Mouse (Mus musculus): ENCODE measurements at regions not wholly inside any gene's neighbourhood (a gene's known extent, or its start where the extent isn't known, plus 50 kb on each side); places are given as distances from the start of the nearest gene placed in this dataset.
"Not testable (repeated sequence)": the region's sequence is repeated elsewhere in the genome, so short reads cannot be mapped to it uniquely, and the experiment has no call there.

DNA sequence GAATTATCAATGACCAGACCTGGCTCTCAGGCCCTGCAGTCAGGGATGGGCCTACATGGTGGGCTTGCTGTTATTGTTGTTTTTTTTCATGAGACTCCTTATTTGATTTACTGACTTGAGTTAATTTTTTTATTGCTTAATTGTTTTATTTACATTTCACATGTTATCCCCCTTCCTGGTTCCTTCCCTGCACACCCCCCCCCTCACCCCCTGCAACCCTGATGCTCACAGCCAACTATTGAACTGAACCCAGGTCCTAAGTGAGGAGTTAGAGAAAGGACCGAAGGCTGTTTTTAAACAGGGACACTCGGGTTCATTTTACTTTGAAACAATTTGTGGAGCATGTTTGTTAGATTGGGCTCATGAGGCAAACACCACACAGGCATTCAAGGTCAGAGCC is 126.9 kb downstream of the Gm31371 start:
- H3K36me3 ChIP-seq; ATAC-seq (ENCODE audit: low FRiP score, low read depth); H3K9ac ChIP-seq (replicated peaks); H3K27ac ChIP-seq (replicated peaks); H3K9me3 ChIP-seq; H3K27me3 ChIP-seq; H3K4me2 ChIP-seq (replicated peaks); H3K4me3 ChIP-seq; H3K4me1 ChIP-seq: not testable (repeated sequence)
- WGBS: 87% methylated on average over 2 of the region's 2 CpGs

GRCm38 (mm10) chr8:20057626-20058025 is 154.4 kb downstream of the Gm31371 start:
- not testable (repeated sequence) for H3K4me2 ChIP-seq (replicated peaks); H3K36me3 ChIP-seq; H3K27me3 ChIP-seq; H3K27ac ChIP-seq (replicated peaks); H3K4me3 ChIP-seq; H3K4me1 ChIP-seq; H3K9ac ChIP-seq (replicated peaks); ATAC-seq (ENCODE audit: low FRiP score, low read depth); H3K9me3 ChIP-seq
- 80% methylated on average over 2 of the region's 3 CpGs for WGBS

DNA sequence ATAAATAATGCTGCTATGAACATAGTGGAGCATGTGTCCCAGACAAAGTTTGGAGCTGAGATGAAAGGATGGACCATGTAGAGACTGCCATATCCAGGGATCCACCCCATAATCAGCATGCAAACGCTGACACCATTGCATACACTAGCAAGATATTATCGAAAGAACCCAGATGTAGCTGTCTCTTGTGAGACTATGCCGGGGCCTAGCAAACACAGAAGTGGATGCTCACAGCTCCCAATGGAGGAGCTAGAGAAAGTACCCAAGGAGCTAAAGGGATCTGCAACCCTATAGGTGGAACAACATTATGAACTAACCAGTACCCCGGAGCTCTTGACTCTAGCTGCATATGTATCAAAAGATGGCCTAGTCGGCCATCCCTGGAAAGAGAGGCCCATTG is 194.9 kb downstream of the Gm31371 start:
- ATAC-seq (ENCODE audit: low FRiP score, low read depth); H3K27me3 ChIP-seq; H3K9me3 ChIP-seq; H3K27ac ChIP-seq (replicated peaks); H3K9ac ChIP-seq (replicated peaks); H3K4me3 ChIP-seq; H3K4me2 ChIP-seq (replicated peaks); H3K4me1 ChIP-seq; H3K36me3 ChIP-seq: not testable (repeated sequence)
- 83% methylated on average over 5 of the region's 5 CpGs for WGBS

- H3K36me3 ChIP-seq; H3K27ac ChIP-seq (replicated peaks); H3K9me3 ChIP-seq; H3K4me2 ChIP-seq (replicated peaks); H3K4me1 ChIP-seq; ATAC-seq (ENCODE audit: low FRiP score, low read depth); H3K27me3 ChIP-seq; H3K9ac ChIP-seq (replicated peaks); H3K4me3 ChIP-seq: not testable (repeated sequence)
- WGBS: no CpG with 5 or more reads among the region's 1 CpGs
These were observed 197.0 kb downstream of the Gm31371 start for GRCm38 (mm10) chr8:20100241-20100640.

DNA sequence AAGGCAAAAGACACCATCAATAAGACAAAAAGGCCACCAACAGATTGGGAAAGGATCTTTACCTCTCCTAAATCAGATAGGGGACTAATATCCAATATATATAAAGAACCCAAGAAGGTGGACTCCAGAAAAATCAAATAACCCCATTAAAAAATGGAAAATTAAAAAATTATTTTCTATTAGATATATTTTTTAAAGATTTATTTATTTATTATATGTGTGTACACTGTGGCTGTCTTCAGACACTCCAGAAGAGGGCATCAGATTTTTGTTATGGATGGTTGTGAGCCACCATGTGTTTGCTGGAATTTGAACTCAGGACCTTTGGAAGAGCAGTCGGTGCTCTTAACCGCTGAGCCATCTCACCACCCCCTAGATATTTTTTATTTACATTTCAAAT is 199.2 kb downstream of the Gm31371 start:
- WGBS: no CpG with 5 or more reads among the region's 2 CpGs
- not testable (repeated sequence) for H3K4me2 ChIP-seq (replicated peaks); H3K9ac ChIP-seq (replicated peaks); H3K36me3 ChIP-seq; H3K4me1 ChIP-seq; ATAC-seq (ENCODE audit: low FRiP score, low read depth); H3K9me3 ChIP-seq; H3K27ac ChIP-seq (replicated peaks); H3K27me3 ChIP-seq; H3K4me3 ChIP-seq

DNA sequence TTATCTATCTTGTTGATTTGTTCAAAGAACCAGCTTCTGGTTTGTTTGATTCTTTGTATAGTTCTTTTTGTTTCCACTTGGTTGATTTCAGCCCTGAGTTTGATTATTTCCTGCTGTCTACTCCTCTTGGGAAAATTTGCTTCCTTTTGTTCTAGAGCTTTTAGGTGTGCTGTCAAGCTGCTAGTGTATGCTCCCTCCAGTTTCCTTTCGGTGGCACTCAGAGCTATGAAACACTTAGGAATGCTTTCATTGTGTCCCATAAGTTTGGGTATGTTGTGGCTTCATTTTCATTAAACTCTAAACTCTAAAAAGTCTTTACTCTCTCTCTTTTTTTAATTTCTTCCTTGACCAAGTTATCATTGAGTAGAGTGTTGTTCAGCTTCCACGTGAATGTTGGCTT is 204.0 kb downstream of the Gm31371 start:
- H3K4me3 ChIP-seq; H3K9ac ChIP-seq (replicated peaks); H3K4me2 ChIP-seq (replicated peaks); H3K27me3 ChIP-seq; H3K27ac ChIP-seq (replicated peaks); H3K4me1 ChIP-seq; ATAC-seq (ENCODE audit: low FRiP score, low read depth); H3K9me3 ChIP-seq; H3K36me3 ChIP-seq: not testable (repeated sequence)
- WGBS: 75% methylated on average over 1 of the region's 2 CpGs

GRCm38 (mm10) chr8:20116785-20117184 is 213.6 kb downstream of the Gm31371 start:
- not testable (repeated sequence) for H3K9ac ChIP-seq (replicated peaks); H3K4me1 ChIP-seq; H3K4me2 ChIP-seq (replicated peaks); H3K4me3 ChIP-seq; ATAC-seq (ENCODE audit: low FRiP score, low read depth); H3K27ac ChIP-seq (replicated peaks); H3K27me3 ChIP-seq; H3K36me3 ChIP-seq; H3K9me3 ChIP-seq
- 66% methylated on average over 2 of the region's 2 CpGs for WGBS

DNA sequence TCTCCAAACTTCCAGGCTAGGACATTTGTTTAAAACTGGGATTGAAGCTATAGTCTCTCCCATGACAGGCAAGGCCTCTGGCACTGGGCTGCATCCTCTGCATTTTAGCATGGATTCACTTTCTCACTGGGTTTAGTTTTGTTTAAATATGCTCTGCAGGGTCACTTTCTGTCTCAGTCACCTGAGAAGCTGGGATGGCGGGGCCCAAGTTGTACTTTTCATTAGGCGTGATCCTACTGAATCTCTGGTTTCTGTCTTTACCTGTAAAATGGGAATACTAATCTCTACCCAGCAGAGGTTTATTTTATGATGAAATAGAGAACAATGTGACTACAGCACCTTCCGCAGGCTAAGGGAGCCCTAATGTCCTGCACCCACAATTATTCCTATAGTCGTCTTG is 216.4 kb downstream of the Gm31371 start:
- 84% methylated on average over 4 of the region's 4 CpGs for WGBS
- H3K27me3 ChIP-seq; H3K27ac ChIP-seq (replicated peaks); H3K9ac ChIP-seq (replicated peaks); H3K4me1 ChIP-seq; H3K36me3 ChIP-seq; H3K9me3 ChIP-seq; ATAC-seq (ENCODE audit: low FRiP score, low read depth); H3K4me3 ChIP-seq; H3K4me2 ChIP-seq (replicated peaks): not testable (repeated sequence)

DNA sequence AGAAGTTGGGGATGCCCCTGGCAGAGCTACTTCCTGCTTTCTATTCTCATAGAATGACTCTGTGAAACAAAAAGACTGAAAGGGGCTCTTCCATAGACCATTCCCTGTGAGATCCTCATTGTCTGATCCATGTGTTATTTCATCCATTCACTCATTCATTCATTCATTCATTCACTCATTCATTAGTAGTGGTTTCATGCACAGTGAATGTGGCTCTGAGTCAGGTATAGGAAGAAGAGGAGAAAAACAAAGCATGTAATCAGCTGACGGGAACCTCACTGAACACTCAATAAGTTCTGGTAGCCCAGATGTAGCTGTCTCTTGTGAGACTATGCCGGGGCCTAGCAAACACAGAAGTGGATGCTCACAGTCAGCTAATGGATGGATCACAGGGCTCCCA is 217.0 kb downstream of the Gm31371 start:
- ATAC-seq (ENCODE audit: low FRiP score, low read depth); H3K9ac ChIP-seq (replicated peaks): not testable (repeated sequence)
- WGBS: 94% methylated on average over 2 of the region's 2 CpGs

DNA sequence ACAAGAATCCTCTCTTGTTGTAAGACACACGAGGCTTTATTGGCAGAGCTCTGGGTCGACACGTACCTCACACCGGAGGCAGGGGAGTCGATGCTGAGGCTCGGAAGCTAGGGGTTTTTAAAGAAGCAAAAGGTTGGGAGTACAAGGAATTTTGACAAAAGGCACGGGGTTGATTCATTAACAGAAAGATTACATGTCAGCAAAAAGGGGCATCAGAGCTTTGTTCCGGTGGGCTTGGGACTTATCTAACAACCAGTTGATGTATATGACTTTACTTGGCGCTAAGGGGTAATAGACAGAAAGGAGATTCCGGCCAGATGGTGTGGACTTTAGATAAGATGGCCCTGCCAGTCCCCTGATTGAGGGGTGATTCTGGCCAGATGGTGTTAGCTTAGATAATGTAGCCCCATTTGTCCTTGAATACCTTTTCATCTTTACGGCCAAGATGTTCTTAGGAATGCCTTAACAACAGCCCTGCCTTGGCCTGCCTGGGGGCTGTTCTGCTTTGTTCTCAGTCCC is 218.3 kb downstream of the Gm31371 start:
- not testable (repeated sequence) for H3K27me3 ChIP-seq; H3K9me3 ChIP-seq; H3K36me3 ChIP-seq; ATAC-seq (ENCODE audit: low FRiP score, low read depth); H3K4me3 ChIP-seq; H3K4me2 ChIP-seq (replicated peaks); H3K9ac ChIP-seq (replicated peaks); H3K27ac ChIP-seq (replicated peaks); H3K4me1 ChIP-seq
- WGBS: 96% methylated on average over 10 of the region's 11 CpGs

More for the DNA sequence above, 217.0 kb downstream of the Gm31371 start:
- H3K27me3 ChIP-seq; H3K27ac ChIP-seq (replicated peaks); H3K4me2 ChIP-seq (replicated peaks); H3K4me3 ChIP-seq; H3K4me1 ChIP-seq; H3K9me3 ChIP-seq; H3K36me3 ChIP-seq: not testable (repeated sequence)

DNA sequence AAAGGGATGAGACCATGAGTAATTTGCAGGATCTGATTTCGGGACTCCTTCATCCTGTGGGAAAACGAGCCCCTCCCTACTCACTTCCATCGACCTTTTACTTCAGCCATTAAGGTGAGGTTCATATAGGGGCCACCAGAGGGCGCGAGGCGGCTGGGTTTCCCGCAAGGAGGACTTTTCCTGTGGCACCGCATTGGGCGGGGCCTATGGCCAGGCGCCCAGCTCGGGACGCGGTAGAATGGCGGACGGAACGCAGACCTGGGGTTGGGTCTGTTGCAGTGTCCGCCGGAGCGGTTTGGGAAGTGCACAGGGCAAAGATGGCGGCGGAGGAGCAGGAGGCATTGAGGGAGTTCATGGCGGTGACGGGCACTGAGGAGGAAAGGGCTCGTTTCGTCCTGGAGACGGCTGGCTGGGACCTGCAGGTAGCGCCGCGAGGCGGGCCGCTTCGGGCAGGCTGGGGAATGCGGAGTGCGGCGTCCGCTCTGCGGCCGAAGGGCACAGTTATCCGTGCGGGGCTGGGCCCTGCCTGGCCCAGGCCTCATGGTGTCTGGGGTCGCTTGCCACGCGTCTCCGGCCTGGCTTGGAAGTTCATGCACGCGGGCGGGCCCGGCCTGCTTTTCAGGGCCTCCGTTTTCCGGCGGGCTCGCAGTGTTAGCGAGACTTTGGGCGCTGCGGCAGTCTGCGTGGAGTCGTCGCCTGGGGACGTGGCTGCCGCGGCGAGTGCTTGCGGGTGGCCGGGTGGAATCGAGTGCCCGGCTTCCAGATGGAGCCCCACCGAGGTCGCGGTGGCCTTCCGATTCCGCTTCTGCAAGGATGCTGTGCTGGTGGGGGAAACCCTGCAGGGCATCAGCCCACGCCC is 219.1 kb downstream of the Gm31371 start:
- Histone ChIP-seq H3K9ac (replicated peaks) (peak overlapping the region; percentile 79), H3K4me3 (peak overlapping the region; percentile 59), H3K27ac (replicated peaks) (peak overlapping the region; percentile 77), H3K4me2 (replicated peaks) (peak overlapping the region; percentile 38)
- WGBS: 14% methylated on average over 69 of the region's 72 CpGs
- H3K27me3 ChIP-seq, H3K9me3 ChIP-seq, H3K36me3 ChIP-seq, H3K4me1 ChIP-seq: not testable (repeated sequence)
- peak; percentile 100 for ATAC-seq (ENCODE audit: low FRiP score, low read depth)

GRCm38 (mm10) chr8:20123545-20123944 is 220.4 kb downstream of the Gm31371 start:
- 84% methylated on average over 5 of the region's 5 CpGs for WGBS
- H3K4me2 ChIP-seq (replicated peaks): not testable (repeated sequence)

GRCm38 (mm10) chr8:20135626-20136025 is 227.4 kb downstream of the Gm15319 start:
- H3K27me3 ChIP-seq: not testable (repeated sequence)
- no CpG with 5 or more reads among the region's 1 CpGs for WGBS

More at GRCm38 (mm10) chr8:20123545-20123944, 220.4 kb downstream of the Gm31371 start:
- ATAC-seq (ENCODE audit: low FRiP score, low read depth); H3K27me3 ChIP-seq; H3K9ac ChIP-seq (replicated peaks); H3K27ac ChIP-seq (replicated peaks); H3K4me1 ChIP-seq; H3K4me3 ChIP-seq; H3K9me3 ChIP-seq; H3K36me3 ChIP-seq: not testable (repeated sequence)

More at GRCm38 (mm10) chr8:20135626-20136025, 227.4 kb downstream of the Gm15319 start:
- not testable (repeated sequence) for H3K9ac ChIP-seq (replicated peaks); H3K27ac ChIP-seq (replicated peaks); H3K4me2 ChIP-seq (replicated peaks); H3K9me3 ChIP-seq; H3K4me3 ChIP-seq; H3K36me3 ChIP-seq; H3K4me1 ChIP-seq; ATAC-seq (ENCODE audit: low FRiP score, low read depth)

All from midbrain, embryonic 12.5 days (tissue).